Mouse (Mus musculus): Measurements from ENCODE around the gene Cbx8.

Cbx8 gene

DNA sequence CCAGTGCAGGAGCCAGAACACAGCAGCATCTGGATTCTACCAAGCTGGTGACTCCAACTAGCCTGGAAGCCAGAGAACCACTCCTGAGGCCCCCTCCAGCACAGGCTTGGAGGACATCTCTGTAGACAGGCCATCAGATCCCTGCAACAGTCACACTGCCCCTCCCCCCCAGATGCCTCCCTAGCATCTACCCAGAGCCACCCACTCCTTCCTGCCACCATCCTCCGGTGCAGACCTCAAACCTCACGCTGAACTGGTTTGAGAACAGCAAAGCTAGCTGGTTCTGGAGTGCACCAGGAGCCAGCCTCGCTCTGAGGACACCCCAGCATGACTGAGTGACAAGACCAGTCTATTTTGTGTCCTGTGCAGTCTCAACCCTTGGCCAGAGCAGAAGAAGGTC is 48.0 kb downstream of the Cbx8 start:
- 53% methylated on average over 3 of the region's 3 CpGs for WGBS

DNA sequence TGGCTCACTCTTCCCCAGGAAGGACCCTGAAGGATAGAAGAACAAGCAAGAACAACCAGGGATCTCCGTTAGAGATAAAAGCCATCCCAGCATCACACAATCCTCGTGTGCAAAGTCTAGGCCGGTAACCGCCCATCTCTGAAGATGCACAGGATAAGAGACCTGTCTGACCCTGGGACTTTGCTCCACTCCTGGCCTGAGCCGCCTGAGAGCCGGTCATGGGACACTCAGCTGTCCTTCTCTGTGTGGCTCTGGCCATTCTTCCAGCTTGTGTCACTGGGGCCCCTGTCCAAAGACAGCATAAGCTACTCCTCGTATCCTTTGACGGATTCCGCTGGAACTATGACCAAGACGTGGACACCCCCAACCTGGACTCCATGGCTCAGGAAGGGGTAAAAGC is 52.8 kb downstream of the Cbx8 start, which contains the start of gene Enpp7:
Gene Enpp7 (plus strand): TSS at position 190 of the 400 bp plus-strand sequence.
- WGBS, result 91% methylated on average over 10 of the region's 10 CpGs
